Mouse (Mus musculus) brain, embryonic 14.5 days (tissue): ENCODE measurements around the gene Cd99l2. TPM values are rescaled to one million over a fixed set of nuclear protein-coding genes. Genes with fewer than 3 reads are reported as not detected.
"Not testable (repeated sequence)": the region's sequence is repeated elsewhere in the genome, so short reads cannot be mapped to it uniquely, and the experiment has no call there.

Experiments used
- DNase-seq: peaks from one replicate; pipeline ENCODE4 v3.0.0-alpha.2; 2011; ENCODE audit warnings: low read depth
- CTCF ChIP-seq: fragments of 200-500 bp; IDR thresholded peaks from 2 replicates; pipeline ENCODE4 v1.5.1; 2012; ENCODE audit warnings: inconsistent platforms, mild to moderate bottlenecking, moderate library complexity, borderline replicate concordance; ENCODE audit not compliant: insufficient read depth, insufficient read length; ENCODE audit errors: extremely low read depth
- POLR2A ChIP-seq: fragments of 200-500 bp; IDR thresholded peaks from 2 replicates; pipeline ENCODE4 v1.6.1; 2012; ENCODE audit warnings: mild to moderate bottlenecking, inconsistent platforms, borderline replicate concordance; ENCODE audit not compliant: poor library complexity, insufficient read depth, insufficient read length, severe bottlenecking; ENCODE audit errors: extremely low read depth
- polyA plus RNA-seq: library from polyadenylated mRNA; depleted of rRNA; stranded (reverse); fragments of >200 nt; gene quantifications from 2 replicates; pipeline ENCODE4 v1.2.3, GENCODE M21; 2012

Cd99l2 gene
- polyA plus RNA-seq, 1 experiment, result 75.3 TPM

GRCm38 (mm10) chrX:71519252-71519651 lies 26.6 kb upstream of the Cd99l2 start:
- DNase-seq, result no peak
- no peak for TF ChIP-seq POLR2A
- TF ChIP-seq CTCF, result no peak

GRCm38 (mm10) chrX:71506591-71506990 lies 13.9 kb upstream of the Cd99l2 start:
- not testable (repeated sequence) for DNase-seq

GRCm38 (mm10) chrX:71493279-71493656 lies 619 bp upstream of the Cd99l2 start:
- DNase-seq, result peak; percentile 78
- TF ChIP-seq POLR2A, result no peak
- peak; percentile 16; the same call in 1 of the 2 replicates for TF ChIP-seq CTCF

GRCm38 (mm10) chrX:71491931-71492633 lies 567 bp downstream of the Cd99l2 start:
- no peak for DNase-seq
- no peak for TF ChIP-seq POLR2A
- TF ChIP-seq CTCF, result no peak

GRCm38 (mm10) chrX:71489353-71489752 lies 3.3 kb downstream of the Cd99l2 start:
- DNase-seq, result no peak
- TF ChIP-seq CTCF (no peak), POLR2A (no peak)

- no peak for TF ChIP-seq POLR2A
- TF ChIP-seq CTCF, result no peak
- DNase-seq, result no peak
Measured at GRCm38 (mm10) chrX:71482244-71482643, 10.4 kb downstream of the Cd99l2 start.

GRCm38 (mm10) chrX:71475992-71476391 lies 16.7 kb downstream of the Cd99l2 start:
- TF ChIP-seq POLR2A, result no peak
- no peak for TF ChIP-seq CTCF
- DNase-seq, result no peak

- TF ChIP-seq CTCF (no peak), POLR2A (no peak)
- DNase-seq, result no peak
Measured at GRCm38 (mm10) chrX:71475497-71475896, 17.2 kb downstream of the Cd99l2 start.

- TF ChIP-seq POLR2A (no peak), CTCF (no peak)
- DNase-seq, result no peak
Measured at GRCm38 (mm10) chrX:71475084-71475483, 17.6 kb downstream of the Cd99l2 start.

GRCm38 (mm10) chrX:71474296-71474956 lies 18.2 kb downstream of the Cd99l2 start:
- DNase-seq, result no peak
- TF ChIP-seq POLR2A, result no peak
- no peak for TF ChIP-seq CTCF

- no peak for DNase-seq
- no peak for TF ChIP-seq POLR2A
- TF ChIP-seq CTCF, result no peak
Measured at GRCm38 (mm10) chrX:71468639-71469295, 23.9 kb downstream of the Cd99l2 start.

GRCm38 (mm10) chrX:71467491-71467890 lies 25.2 kb downstream of the Cd99l2 start:
- DNase-seq, result no peak
- TF ChIP-seq POLR2A (no peak), CTCF (no peak)

GRCm38 (mm10) chrX:71465417-71465816 lies 27.2 kb downstream of the Cd99l2 start:
- TF ChIP-seq CTCF (no peak), POLR2A (no peak)
- DNase-seq, result no peak
